Mouse (Mus musculus): ENCODE results near the gene Ucma.

GRCm38 (mm10) chr2:5029808-5030207 lies 53.9 kb downstream of the Ucma start:
- no peak for TF ChIP-seq POLR2A (IDR thresholded peaks at IDR 0.05; ENCODE audit: extremely low read depth, insufficient read depth, low read length)
- TF ChIP-seq CTCF (IDR thresholded peaks at IDR 0.05; ENCODE audit: extremely low read depth, insufficient read depth, low read length) = no peak

Measured in cortical plate, adult 2 months (tissue).